Mouse (Mus musculus) intestine, embryonic 14.5 days (tissue): ENCODE measurements around the gene Adamts7. TPM values are rescaled to one million over a fixed set of nuclear protein-coding genes. Genes with fewer than 3 reads are reported as not detected.
A peak's percentile ranks its signal among the peaks of the same experiment; 100 is the strongest.

Experiments
- ATAC-seq: fragments of 200-750 bp; cut with Nextera tagmentation; replicated peaks from 2 replicates; pipeline ENCODE4 v1.8.0; 2017; ENCODE audit warnings: low read depth, moderate number of reproducible peaks, moderate TSS enrichment, moderate library complexity; ENCODE audit not compliant: low FRiP score, low TSS enrichment
- DNase-seq: peaks from one replicate; pipeline ENCODE4 v3.0.0-alpha.2; 2018; ENCODE audit warnings: low spot score
- H3K27ac ChIP-seq: fragments of 300-500 bp; sonication (generic); 2 replicates; pipeline ENCODE4 v1.5.1; 2014; ENCODE audit warnings: low read depth, mild to moderate bottlenecking, control low read depth
- H3K27me3 ChIP-seq: fragments of 300-500 bp; sonication (generic); replicated peaks from 2 replicates; pipeline ENCODE4 v1.6.1; 2014; ENCODE audit warnings: low read length, control low read depth; ENCODE audit not compliant: control insufficient read depth, insufficient read depth
- H3K36me3 ChIP-seq: fragments of 300-500 bp; sonication (generic); 2 replicates; pipeline ENCODE4 v1.6.1; 2014; ENCODE audit warnings: low read length, control low read depth; ENCODE audit not compliant: control insufficient read depth, insufficient read depth
- H3K4me1 ChIP-seq: fragments of 300-500 bp; sonication (generic); replicated peaks from 2 replicates; pipeline ENCODE4 v1.6.1; 2014; ENCODE audit warnings: low read length, control low read depth, mixed read lengths; ENCODE audit not compliant: control insufficient read depth, insufficient read depth
- H3K4me2 ChIP-seq: fragments of 300-500 bp; sonication (generic); 2 replicates; pipeline ENCODE4 v1.6.1; 2014; ENCODE audit warnings: low read length
- H3K4me3 ChIP-seq: fragments of 300-500 bp; sonication (generic); 2 replicates; pipeline ENCODE4 v1.5.1; 2014; ENCODE audit warnings: low read depth, low read length, control low read depth, mixed read lengths
- H3K9ac ChIP-seq: fragments of 300-500 bp; sonication (generic); 2 replicates; pipeline ENCODE4 v1.6.1; 2014; ENCODE audit warnings: mild to moderate bottlenecking, low read length
- H3K9me3 ChIP-seq: fragments of 300-500 bp; sonication (generic); 2 replicates; pipeline ENCODE4 v1.6.1; 2016; ENCODE audit warnings: low read length, control low read depth; ENCODE audit not compliant: control insufficient read depth
- WGBS: fragments of 180-500 bp; shearing (Covaris S2); extraction: QIAGEN DNeasy Blood & Tissue Kit; methylation state at CpG from one replicate; pipeline ENCODE4 v1.1.7; 2014; 5-methylcytosine and 5-hydroxymethylcytosine counted together
- polyA plus RNA-seq: library from polyadenylated mRNA; unstranded; fragments of >200 nt; fragmentation: Nextera tagmentation; extraction: Ambion mirVana; gene quantifications from 2 replicates; pipeline ENCODE4 v1.2.1, GENCODE M21; 2014

The Adamts7 gene
- polyA plus RNA-seq, 1 experiment from 2014 or later = 18.7 TPM

GRCm38 (mm10) chr9:90183550-90183949, 20.7 kb downstream of the Adamts7 start:
- DNase-seq = no peak
- H3K9ac ChIP-seq = no peak overlapping the region

GRCm38 (mm10) chr9:90184116-90184515, 21.2 kb downstream of the Adamts7 start:
- Histone ChIP-seq H3K27ac (no peak overlapping the region), H3K4me2 (no peak overlapping the region), H3K36me3 (peaks cover 24% of the 10 kb centered on the region), H3K4me3 (no peak overlapping the region), H3K9me3 (no peaks in the 10 kb centered on the region), H3K4me1 (peaks cover 29% of the 10 kb centered on the region), H3K27me3 (no peaks in the 10 kb centered on the region), H3K9ac (no peak overlapping the region)
- 52% methylated on average over 8 of the region's 8 CpGs for WGBS
- ATAC-seq (no peak), DNase-seq (peak; percentile 63)

More at GRCm38 (mm10) chr9:90183550-90183949, 20.7 kb downstream of the Adamts7 start:
- ATAC-seq = no peak
- H3K4me3 ChIP-seq = no peak overlapping the region
- no peaks in the 10 kb centered on the region for H3K9me3 ChIP-seq
- peaks cover 29% of the 10 kb centered on the region for H3K4me1 ChIP-seq
- H3K36me3 ChIP-seq = peaks cover 26% of the 10 kb centered on the region
- 59% methylated on average over 3 of the region's 3 CpGs for WGBS
- H3K4me2 ChIP-seq = no peak overlapping the region
- H3K27ac ChIP-seq = no peak overlapping the region
- H3K27me3 ChIP-seq = no peaks in the 10 kb centered on the region

DNA sequence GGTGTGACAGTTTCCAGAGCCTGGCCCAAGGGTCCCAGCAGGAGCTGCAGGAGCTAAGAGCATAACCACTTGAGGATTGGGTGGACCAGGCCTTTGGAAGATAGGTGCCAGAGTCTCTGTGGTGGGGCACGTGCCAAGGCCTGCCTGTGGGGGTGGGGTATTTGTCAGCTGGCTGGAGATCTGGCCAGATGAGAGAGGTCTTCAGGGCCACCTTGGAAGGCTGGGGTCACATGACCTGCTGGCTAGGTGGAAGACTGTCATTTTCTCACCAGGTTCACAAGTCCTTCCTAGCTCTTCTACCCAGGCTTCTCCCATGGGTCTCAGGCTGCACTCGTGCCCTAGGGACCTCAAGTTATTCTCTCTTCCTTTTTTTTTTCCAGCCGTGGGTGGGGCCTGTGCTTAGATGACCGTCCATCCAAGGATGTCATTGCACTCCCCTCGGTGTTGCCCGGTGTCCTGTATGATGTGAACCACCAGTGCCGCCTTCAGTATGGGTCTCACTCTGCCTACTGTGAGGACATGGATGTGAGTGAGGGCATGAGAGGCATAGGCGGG, 22.6 kb downstream of the Adamts7 start:
- no peak overlapping the region for H3K27ac ChIP-seq
- ATAC-seq = no peak
- H3K4me1 ChIP-seq = peaks cover 29% of the 10 kb centered on the region

GRCm38 (mm10) chr9:90188893-90189292, 26.0 kb downstream of the Adamts7 start:
- Histone ChIP-seq H3K4me3 (no peak overlapping the region), H3K27ac (no peak overlapping the region), H3K4me1 (peaks cover 7% of the 10 kb centered on the region), H3K27me3 (no peaks in the 10 kb centered on the region), H3K9ac (no peak overlapping the region), H3K9me3 (no peaks in the 10 kb centered on the region), H3K36me3 (peaks cover 40% of the 10 kb centered on the region), H3K4me2 (no peak overlapping the region)
- DNase-seq = no peak
- WGBS = 95% methylated on average over 4 of the region's 4 CpGs
- no peak for ATAC-seq

More for the DNA sequence above, 22.6 kb downstream of the Adamts7 start:
- Histone ChIP-seq H3K36me3 (peaks cover 18% of the 10 kb centered on the region), H3K4me2 (no peak overlapping the region), H3K27me3 (no peaks in the 10 kb centered on the region), H3K9ac (no peak overlapping the region), H3K4me3 (no peak overlapping the region), H3K9me3 (no peaks in the 10 kb centered on the region)
- no peak for DNase-seq
- WGBS = 79% methylated on average over 8 of the region's 8 CpGs

GRCm38 (mm10) chr9:90189391-90189790, 26.5 kb downstream of the Adamts7 start:
- peaks cover 42% of the 10 kb centered on the region for H3K36me3 ChIP-seq
- DNase-seq (no peak), ATAC-seq (no peak)
- no peak overlapping the region for H3K9ac ChIP-seq
- no peak overlapping the region for H3K4me3 ChIP-seq
- 83% methylated on average over 5 of the region's 5 CpGs for WGBS
- H3K27me3 ChIP-seq = no peaks in the 10 kb centered on the region
- peaks cover 2% of the 10 kb centered on the region for H3K4me1 ChIP-seq
- no peak overlapping the region for H3K4me2 ChIP-seq
- H3K27ac ChIP-seq = no peak overlapping the region
- H3K9me3 ChIP-seq = no peaks in the 10 kb centered on the region

DNA sequence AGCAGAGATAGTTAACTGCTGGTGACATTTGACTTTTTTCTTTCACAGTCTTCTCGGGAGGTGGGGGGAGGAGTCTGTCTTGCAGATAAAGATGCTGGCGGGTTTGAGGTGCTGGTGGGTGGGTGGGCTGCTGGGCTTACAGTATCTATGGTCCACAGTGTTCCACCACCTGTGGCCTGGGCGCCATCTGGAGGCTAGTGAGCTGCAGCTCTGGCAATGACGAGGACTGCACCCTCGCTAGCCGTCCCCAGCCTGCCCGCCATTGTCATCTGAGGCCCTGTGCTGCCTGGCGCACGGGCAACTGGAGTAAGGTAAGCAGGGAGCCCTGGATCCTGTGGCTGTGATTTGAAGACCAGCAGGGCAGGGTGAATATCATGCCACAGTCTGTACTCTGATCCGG, 32.1 kb downstream of the Adamts7 start:
- H3K27me3 ChIP-seq = no peaks in the 10 kb centered on the region
- H3K4me1 ChIP-seq = no peaks in the 10 kb centered on the region
- DNase-seq = no peak
- no peak overlapping the region for H3K4me3 ChIP-seq
- no peak overlapping the region for H3K4me2 ChIP-seq
- no peak overlapping the region for H3K9ac ChIP-seq
- H3K36me3 ChIP-seq = peaks cover 45% of the 10 kb centered on the region
- ATAC-seq = no peak
- no peak overlapping the region for H3K27ac ChIP-seq
- 69% methylated on average over 10 of the region's 10 CpGs for WGBS
- no peaks in the 10 kb centered on the region for H3K9me3 ChIP-seq

DNA sequence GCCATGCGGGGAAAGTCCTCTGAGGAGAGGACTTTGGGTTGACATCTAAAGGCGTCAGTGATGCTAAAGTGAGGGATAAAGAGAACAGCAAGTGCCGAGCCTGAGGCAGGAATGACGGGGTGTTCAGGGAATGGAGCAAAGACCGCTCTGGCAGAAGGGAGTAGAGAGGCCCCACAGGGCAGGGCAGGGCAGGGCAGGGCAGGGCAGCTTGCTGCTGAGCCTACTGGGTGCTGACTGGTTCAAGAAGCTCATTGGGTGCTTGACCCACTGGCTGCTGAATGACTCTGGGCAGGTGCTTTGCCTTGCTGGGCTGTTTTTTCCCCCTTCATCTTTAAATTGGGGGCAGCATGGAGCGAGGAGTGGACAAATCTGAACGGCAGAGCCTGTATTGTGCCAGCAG, 33.4 kb downstream of the Adamts7 start:
- Histone ChIP-seq H3K4me1 (no peaks in the 10 kb centered on the region), H3K36me3 (peaks cover 54% of the 10 kb centered on the region), H3K4me2 (no peak overlapping the region), H3K9me3 (no peaks in the 10 kb centered on the region), H3K4me3 (no peak overlapping the region), H3K27me3 (no peaks in the 10 kb centered on the region), H3K27ac (no peak overlapping the region), H3K9ac (no peak overlapping the region)
- DNase-seq = no peak
- 85% methylated on average over 7 of the region's 7 CpGs for WGBS
- no peak for ATAC-seq

GRCm38 (mm10) chr9:90197116-90197665, 34.3 kb downstream of the Adamts7 start:
- 60% methylated on average over 7 of the region's 7 CpGs for WGBS
- Histone ChIP-seq H3K9ac (no peak overlapping the region), H3K4me3 (no peak overlapping the region), H3K36me3 (peaks cover 50% of the 10 kb centered on the region), H3K9me3 (no peaks in the 10 kb centered on the region), H3K4me1 (no peaks in the 10 kb centered on the region), H3K27me3 (no peaks in the 10 kb centered on the region), H3K27ac (no peak overlapping the region), H3K4me2 (no peak overlapping the region)
- no peak for DNase-seq
- no peak for ATAC-seq

- Histone ChIP-seq H3K4me3 (no peak overlapping the region), H3K9ac (no peak overlapping the region), H3K4me2 (no peak overlapping the region), H3K36me3 (peaks cover 50% of the 10 kb centered on the region), H3K9me3 (no peaks in the 10 kb centered on the region), H3K4me1 (no peaks in the 10 kb centered on the region), H3K27me3 (no peaks in the 10 kb centered on the region), H3K27ac (no peak overlapping the region)
- DNase-seq (no peak), ATAC-seq (no peak)
- WGBS = 81% methylated on average over 7 of the region's 7 CpGs
Observed at GRCm38 (mm10) chr9:90197866-90198383, 35.1 kb downstream of the Adamts7 start.
